Mouse (Mus musculus): Measurements from ENCODE around the gene Il25. TPM values are rescaled to one million over a fixed set of nuclear protein-coding genes. Genes with fewer than 3 reads are reported as not detected.

Gene Il25
- polyA plus RNA-seq, 1 experiment, result 0.27 TPM

GRCm38 (mm10) chr14:54974068-54974791 lies 41.7 kb downstream of the Il25 start:
- DNase-seq (ENCODE audit: low read depth), result peak; percentile 87
- TF ChIP-seq CTCF (IDR thresholded peaks at IDR 0.05; ENCODE audit: borderline replicate concordance, extremely low read depth, insufficient read depth, insufficient read length) (no peak), POLR2A (IDR thresholded peaks at IDR 0.05; ENCODE audit: borderline replicate concordance, extremely low read depth, insufficient read depth, insufficient read length, poor library complexity, severe bottlenecking) (no peak)

- TF ChIP-seq CTCF (IDR thresholded peaks at IDR 0.05; ENCODE audit: borderline replicate concordance, extremely low read depth, insufficient read depth, insufficient read length) (no peak), POLR2A (IDR thresholded peaks at IDR 0.05; ENCODE audit: borderline replicate concordance, extremely low read depth, insufficient read depth, insufficient read length, poor library complexity, severe bottlenecking) (no peak)
- no peak for DNase-seq (ENCODE audit: low read depth)
Measured at GRCm38 (mm10) chr14:54976633-54977032, 44.1 kb downstream of the Il25 start, which contains the start of gene Gm17428. Gene Gm17428, plus strand, starts transcription at chr14:54976933.

DNA sequence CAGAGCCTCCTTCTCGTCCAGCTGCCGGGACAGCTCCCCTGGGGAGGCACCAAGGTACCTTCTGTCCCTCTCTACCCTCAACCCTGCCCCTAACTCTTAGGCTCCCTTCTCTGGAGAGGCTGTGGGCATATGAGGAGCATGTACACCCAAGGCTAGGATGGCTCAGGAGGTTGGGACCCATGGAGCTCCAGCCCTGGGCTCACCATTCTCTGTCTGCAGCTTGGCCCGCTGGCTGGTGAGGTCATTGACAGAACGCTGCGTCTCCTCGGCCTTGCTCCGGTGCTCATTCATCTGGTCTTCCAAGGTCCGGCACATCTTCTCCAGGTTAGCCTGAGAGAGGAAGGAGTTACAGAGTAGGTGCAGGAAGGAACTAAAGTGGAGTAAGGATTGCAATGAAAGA lies 46.2 kb downstream of the Il25 start:
- TF ChIP-seq CTCF (IDR thresholded peaks at IDR 0.05; ENCODE audit: borderline replicate concordance, extremely low read depth, insufficient read depth, insufficient read length), result no peak
- no peak for TF ChIP-seq POLR2A (IDR thresholded peaks at IDR 0.05; ENCODE audit: borderline replicate concordance, extremely low read depth, insufficient read depth, insufficient read length, poor library complexity, severe bottlenecking)
- DNase-seq (ENCODE audit: low read depth), result no peak

DNA sequence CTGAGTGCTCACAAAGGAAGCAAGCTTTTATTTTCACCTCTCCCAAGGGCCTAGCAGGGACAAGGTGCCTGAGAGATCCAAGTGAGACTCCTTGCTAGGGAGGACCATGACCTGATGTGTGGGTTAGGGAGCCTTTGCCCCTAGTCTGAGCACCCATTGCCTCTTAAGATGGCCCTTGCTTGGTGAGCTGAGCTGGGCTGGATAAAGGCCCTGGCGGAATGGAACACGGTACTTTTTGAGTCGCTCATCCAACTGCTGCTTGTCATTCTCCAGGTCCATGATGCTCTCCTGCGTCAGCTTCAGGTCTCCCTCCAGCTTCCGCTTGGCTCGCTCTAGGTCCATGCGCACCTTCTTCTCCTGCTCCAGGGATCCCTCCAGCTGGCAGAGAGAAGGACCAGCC lies 49.4 kb downstream of the Il25 start:
- no peak for TF ChIP-seq CTCF (IDR thresholded peaks at IDR 0.05; ENCODE audit: borderline replicate concordance, extremely low read depth, insufficient read depth, insufficient read length)
- no peak for TF ChIP-seq POLR2A (IDR thresholded peaks at IDR 0.05; ENCODE audit: borderline replicate concordance, extremely low read depth, insufficient read depth, insufficient read length, poor library complexity, severe bottlenecking)
- DNase-seq (ENCODE audit: low read depth), result no peak

Other genes with a start within 250 kb of the Il25 start
- gene 1700123O20Rik, start 246.5 kb upstream of the Il25 start, polyA plus RNA-seq (2012; rRNA removed), result 64.6 and 76.7 TPM in 2 replicates
- 248 and 332 TPM in 2 replicates for gene Acin1, start 245.8 kb upstream of the Il25 start, polyA plus RNA-seq (2012; rRNA removed)
- gene Gm29776, start 233.9 kb upstream of the Il25 start, polyA plus RNA-seq (2012; rRNA removed), result 0.05 and 0.14 TPM in 2 replicates
- 0.09 and 0.27 TPM in 2 replicates for gene Cebpe, start 220.5 kb upstream of the Il25 start, polyA plus RNA-seq (2012; rRNA removed)
- gene Slc7a8, start 150.7 kb upstream of the Il25 start, polyA plus RNA-seq (2012; rRNA removed), result 8.9 and 14.6 TPM in 2 replicates
- 0.06 TPM in 1 of 2 replicates, not detected in the other for gene Rnf212b, start 118.6 kb upstream of the Il25 start, polyA plus RNA-seq (2012; rRNA removed)
- 7.4 and 11.4 TPM in 2 replicates for gene Homez, start 61.7 kb upstream of the Il25 start, polyA plus RNA-seq (2012; rRNA removed)
- 13.7 and 21.9 TPM in 2 replicates for gene Ppp1r3e, start 55.1 kb upstream of the Il25 start, polyA plus RNA-seq (2012; rRNA removed)
- 39.5 and 47.2 TPM in 2 replicates for gene Bcl2l2, start 49.3 kb upstream of the Il25 start, polyA plus RNA-seq (2012; rRNA removed)
- gene Gm20521, start 49.3 kb upstream of the Il25 start, polyA plus RNA-seq (2012; rRNA removed), result 0.12 and 1.3 TPM in 2 replicates
- 517 and 822 TPM in 2 replicates for gene Pabpn1, start 40.2 kb upstream of the Il25 start, polyA plus RNA-seq (2012; rRNA removed)
- gene Slc22a17, start 19.6 kb upstream of the Il25 start, polyA plus RNA-seq (2012; rRNA removed), result 466 and 718 TPM in 2 replicates
- gene Efs, start 6.6 kb upstream of the Il25 start, polyA plus RNA-seq (2012; rRNA removed), result 30.9 and 35.3 TPM in 2 replicates
- 3.8 and 6.1 TPM in 2 replicates for gene Cmtm5, start 3.6 kb downstream of the Il25 start, polyA plus RNA-seq (2012; rRNA removed)
- 0.05 and 0.18 TPM in 2 replicates for gene Myh6, start 34.2 kb downstream of the Il25 start, polyA plus RNA-seq (2012; rRNA removed)
- gene Gm17428, start 44.2 kb downstream of the Il25 start, polyA plus RNA-seq (2012; rRNA removed), result not detected in 2 replicates
- gene Myh7, start 61.9 kb downstream of the Il25 start, polyA plus RNA-seq (2012; rRNA removed), result 5.0 and 7.1 TPM in 2 replicates
- 44.4 and 44.8 TPM in 2 replicates for gene Ngdn, start 82.8 kb downstream of the Il25 start, polyA plus RNA-seq (2012; rRNA removed)
- 10.4 and 34.9 TPM in 2 replicates for gene Zfhx2, start 159.6 kb downstream of the Il25 start, polyA plus RNA-seq (2012; rRNA removed)
- 13.5 and 18.3 TPM in 2 replicates for gene Thtpa, start 162.1 kb downstream of the Il25 start, polyA plus RNA-seq (2012; rRNA removed)
- 13.6 and 20.6 TPM in 2 replicates for gene Ap1g2, start 173.9 kb downstream of the Il25 start, polyA plus RNA-seq (2012; rRNA removed)
- gene Jph4, start 184.2 kb downstream of the Il25 start, polyA plus RNA-seq (2012; rRNA removed), result 147 and 155 TPM in 2 replicates